Mouse (Mus musculus) limb, embryonic 12.5 days (tissue): ENCODE results near the gene Tdp1. TPM values are rescaled to one million over a fixed set of nuclear protein-coding genes. Genes with fewer than 3 reads are reported as not detected.

Experiments used
- ATAC-seq: fragments of 200-750 bp; cut with Nextera tagmentation; 2 replicates; pipeline ENCODE4 v1.8.0; 2017; ENCODE audit warnings: low read depth, moderate TSS enrichment; ENCODE audit not compliant: insufficient number of reproducible peaks, insufficient read depth, low FRiP score, low TSS enrichment
- H3K27ac ChIP-seq: fragments of 300-500 bp; sonication (generic); 2 replicates; pipeline ENCODE4 v1.5.1; 2016; ENCODE audit warnings: mild to moderate bottlenecking, moderate library complexity
- H3K27me3 ChIP-seq: fragments of 300-500 bp; sonication (generic); 2 replicates; pipeline ENCODE4 v1.6.1; 2016; ENCODE audit warnings: mild to moderate bottlenecking, moderate library complexity
- H3K36me3 ChIP-seq: fragments of 300-500 bp; sonication (generic); 2 replicates; pipeline ENCODE4 v1.6.1; 2016; ENCODE audit warnings: mild to moderate bottlenecking, moderate library complexity
- H3K4me1 ChIP-seq: fragments of 300-500 bp; sonication (generic); replicated peaks from 2 replicates; pipeline ENCODE4 v1.6.1; 2016
- H3K4me2 ChIP-seq: fragments of 300-500 bp; sonication (generic); 2 replicates; pipeline ENCODE4 v1.6.1; 2016; ENCODE audit warnings: mild to moderate bottlenecking, moderate library complexity
- H3K4me3 ChIP-seq: fragments of 300-500 bp; sonication (generic); replicated peaks from 2 replicates; pipeline ENCODE4 v1.5.1; 2016; ENCODE audit warnings: mild to moderate bottlenecking
- H3K9ac ChIP-seq: fragments of 300-500 bp; sonication (generic); replicated peaks from 2 replicates; pipeline ENCODE4 v1.6.1; 2016; ENCODE audit warnings: mild to moderate bottlenecking, moderate library complexity
- H3K9me3 ChIP-seq: fragments of 300-500 bp; sonication (generic); 2 replicates; pipeline ENCODE4 v1.6.1; 2016; ENCODE audit warnings: mild to moderate bottlenecking, moderate library complexity
- WGBS: fragments of 180-500 bp; shearing (Covaris S2); methylation state at CpG from one replicate; pipeline ENCODE4 v1.1.7; 2016; 5-methylcytosine and 5-hydroxymethylcytosine counted together
- polyA plus RNA-seq: library from polyadenylated mRNA; unstranded; fragments of >200 nt; fragmentation: Nextera tagmentation; extraction: Ambion mirVana; gene quantifications from 2 replicates; pipeline ENCODE4 v1.2.1, GENCODE M21; 2016

The Tdp1 gene
- polyA plus RNA-seq, 1 experiment from 2014 or later = 61.9 TPM

GRCm38 (mm10) chr12:99928311-99928710, 44.0 kb downstream of the Tdp1 start:
- H3K9ac ChIP-seq = no peak overlapping the region
- H3K27ac ChIP-seq = no peak overlapping the region
- no peaks in the 10 kb centered on the region for H3K9me3 ChIP-seq
- no peaks in the 10 kb centered on the region for H3K27me3 ChIP-seq
- no peaks in the 10 kb centered on the region for H3K4me1 ChIP-seq
- no peak for ATAC-seq
- peaks cover 40% of the 10 kb centered on the region; the same call in 1 of the 2 replicates for H3K36me3 ChIP-seq
- H3K4me2 ChIP-seq = no peak overlapping the region
- WGBS = 94% methylated on average over 7 of the region's 7 CpGs
- no peak overlapping the region for H3K4me3 ChIP-seq

DNA sequence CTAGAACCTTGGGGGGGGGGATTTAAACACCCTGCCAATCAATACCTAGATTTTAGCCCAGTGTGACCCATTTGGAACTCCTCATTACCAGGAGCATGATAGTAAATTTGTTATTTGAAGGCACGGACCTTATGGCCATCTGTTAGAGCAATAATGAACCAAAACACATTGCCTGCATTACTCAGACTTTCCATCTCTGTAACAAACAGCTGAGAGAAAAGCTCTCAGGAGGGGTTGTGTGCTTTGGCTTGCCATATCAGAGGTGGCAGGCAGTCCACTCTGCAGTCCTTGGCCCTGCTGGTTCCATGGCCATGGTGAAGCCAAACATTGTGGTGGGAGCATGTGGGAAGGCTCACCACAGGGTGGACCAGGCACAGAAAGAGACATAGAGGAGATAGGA, 44.8 kb downstream of the Tdp1 start:
- no peak overlapping the region for H3K27ac ChIP-seq
- H3K36me3 ChIP-seq = peaks cover 42% of the 10 kb centered on the region

DNA sequence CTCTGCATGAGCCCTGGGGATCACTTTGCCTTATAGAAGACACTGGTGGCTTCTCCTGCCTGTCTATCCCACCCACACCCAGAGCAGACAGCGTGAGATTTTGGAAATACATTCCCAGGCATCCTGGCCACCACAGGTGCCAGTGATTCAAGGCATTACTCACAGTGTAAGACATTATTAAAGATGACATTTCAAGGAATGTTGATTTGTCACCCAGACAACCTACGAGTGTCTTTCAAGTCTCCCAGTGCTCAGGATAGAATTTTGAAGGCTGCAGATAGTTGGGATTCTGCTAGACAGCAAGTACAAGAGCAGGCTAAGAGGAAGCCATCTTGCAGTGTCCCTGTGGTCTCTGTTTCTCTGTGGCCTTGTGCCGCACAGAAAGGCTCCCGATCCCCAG, 47.9 kb downstream of the Tdp1 start:
- no peak for ATAC-seq
- Histone ChIP-seq H3K27ac (no peak overlapping the region), H3K4me1 (no peaks in the 10 kb centered on the region), H3K9ac (no peak overlapping the region), H3K36me3 (peaks cover 56% of the 10 kb centered on the region), H3K27me3 (no peaks in the 10 kb centered on the region), H3K9me3 (no peaks in the 10 kb centered on the region), H3K4me2 (no peak overlapping the region), H3K4me3 (no peak overlapping the region)
- 88% methylated on average over 4 of the region's 4 CpGs for WGBS

More for the DNA sequence above, 44.8 kb downstream of the Tdp1 start:
- WGBS = 57% methylated on average over 1 of the region's 1 CpGs
- no peak; the same call in 1 of the 2 replicates for ATAC-seq
- Histone ChIP-seq H3K9ac (no peak overlapping the region), H3K9me3 (no peaks in the 10 kb centered on the region), H3K4me1 (no peaks in the 10 kb centered on the region), H3K4me3 (no peak overlapping the region), H3K4me2 (no peak overlapping the region), H3K27me3 (no peaks in the 10 kb centered on the region)

GRCm38 (mm10) chr12:99933630-99934029, 49.3 kb downstream of the Tdp1 start:
- Histone ChIP-seq H3K27me3 (no peaks in the 10 kb centered on the region), H3K4me2 (no peak overlapping the region), H3K4me1 (no peaks in the 10 kb centered on the region), H3K27ac (no peak overlapping the region), H3K4me3 (no peak overlapping the region), H3K9me3 (no peaks in the 10 kb centered on the region), H3K36me3 (peaks cover 52% of the 10 kb centered on the region), H3K9ac (no peak overlapping the region)
- 93% methylated on average over 3 of the region's 3 CpGs for WGBS
- ATAC-seq = no peak

GRCm38 (mm10) chr12:99935403-99935802, 51.1 kb downstream of the Tdp1 start:
- no peaks in the 10 kb centered on the region for H3K27me3 ChIP-seq
- no peaks in the 10 kb centered on the region for H3K9me3 ChIP-seq
- ATAC-seq = no peak
- 90% methylated on average over 8 of the region's 8 CpGs for WGBS
- H3K36me3 ChIP-seq = peaks cover 54% of the 10 kb centered on the region
- no peaks in the 10 kb centered on the region for H3K4me1 ChIP-seq
- no peak overlapping the region for H3K9ac ChIP-seq
- H3K4me3 ChIP-seq = no peak overlapping the region
- H3K27ac ChIP-seq = no peak overlapping the region
- no peak overlapping the region for H3K4me2 ChIP-seq

DNA sequence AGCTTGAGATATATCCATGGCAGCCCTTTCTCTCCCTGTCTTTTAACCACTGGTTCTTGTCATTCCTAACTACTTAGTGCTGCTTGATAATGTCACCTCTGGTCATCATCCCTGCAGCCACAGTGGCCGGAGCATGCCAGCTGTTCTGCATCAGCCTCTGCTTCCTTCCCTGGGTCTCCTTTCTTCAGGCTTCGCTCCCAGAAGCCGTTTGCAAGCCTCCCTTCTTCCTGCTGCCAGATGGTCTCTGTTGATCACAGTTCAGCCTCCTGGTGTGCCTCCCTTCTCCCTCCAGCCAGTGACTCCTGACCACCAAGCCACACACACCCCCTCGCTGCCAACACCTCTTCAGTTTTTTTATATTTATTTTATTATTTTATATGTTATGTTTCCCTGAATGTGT, 54.2 kb downstream of the Tdp1 start:
- Histone ChIP-seq H3K4me2 (no peak overlapping the region), H3K4me1 (no peaks in the 10 kb centered on the region), H3K27ac (no peak overlapping the region), H3K9ac (no peak overlapping the region), H3K27me3 (no peaks in the 10 kb centered on the region), H3K9me3 (no peaks in the 10 kb centered on the region), H3K36me3 (peaks cover 57% of the 10 kb centered on the region), H3K4me3 (no peak overlapping the region)
- no peak for ATAC-seq
- 56% methylated on average over 4 of the region's 4 CpGs for WGBS

GRCm38 (mm10) chr12:99939179-99939578, 54.9 kb downstream of the Tdp1 start:
- Histone ChIP-seq H3K9me3 (no peaks in the 10 kb centered on the region), H3K4me3 (no peak overlapping the region), H3K27ac (no peak overlapping the region), H3K27me3 (no peaks in the 10 kb centered on the region), H3K4me2 (no peak overlapping the region), H3K36me3 (peaks cover 53% of the 10 kb centered on the region), H3K9ac (no peak overlapping the region), H3K4me1 (no peaks in the 10 kb centered on the region)
- 94% methylated on average over 6 of the region's 6 CpGs for WGBS
- no peak for ATAC-seq

GRCm38 (mm10) chr12:99940704-99941103, 56.4 kb downstream of the Tdp1 start:
- no peak for ATAC-seq
- H3K4me3 ChIP-seq = no peak overlapping the region
- H3K9me3 ChIP-seq = no peaks in the 10 kb centered on the region
- WGBS = 94% methylated on average over 7 of the region's 7 CpGs
- H3K4me2 ChIP-seq = no peak overlapping the region
- no peak overlapping the region for H3K27ac ChIP-seq
- no peak overlapping the region for H3K9ac ChIP-seq
- H3K27me3 ChIP-seq = no peaks in the 10 kb centered on the region
- peaks cover 46% of the 10 kb centered on the region for H3K36me3 ChIP-seq
- H3K4me1 ChIP-seq = no peaks in the 10 kb centered on the region

GRCm38 (mm10) chr12:99942441-99942840, 58.1 kb downstream of the Tdp1 start:
- H3K4me1 ChIP-seq = no peaks in the 10 kb centered on the region
- no peaks in the 10 kb centered on the region for H3K27me3 ChIP-seq
- peaks cover 44% of the 10 kb centered on the region for H3K36me3 ChIP-seq
- no peak overlapping the region for H3K4me2 ChIP-seq
- no peak for ATAC-seq
- 84% methylated on average over 8 of the region's 8 CpGs for WGBS
- H3K4me3 ChIP-seq = no peak overlapping the region
- no peak overlapping the region for H3K9ac ChIP-seq
- H3K9me3 ChIP-seq = no peaks in the 10 kb centered on the region
- no peak overlapping the region for H3K27ac ChIP-seq

- 54% methylated on average over 7 of the region's 7 CpGs for WGBS
- peaks cover 13% of the 10 kb centered on the region; the same call in 1 of the 2 replicates for H3K36me3 ChIP-seq
- no peak overlapping the region for H3K27ac ChIP-seq
- H3K27me3 ChIP-seq = no peaks in the 10 kb centered on the region
- H3K4me3 ChIP-seq = no peak overlapping the region
- no peaks in the 10 kb centered on the region for H3K4me1 ChIP-seq
- H3K4me2 ChIP-seq = no peak overlapping the region
- H3K9ac ChIP-seq = no peak overlapping the region
- no peaks in the 10 kb centered on the region for H3K9me3 ChIP-seq
- ATAC-seq = no peak
Observed at GRCm38 (mm10) chr12:99952928-99953327, 68.6 kb downstream of the Tdp1 start.

DNA sequence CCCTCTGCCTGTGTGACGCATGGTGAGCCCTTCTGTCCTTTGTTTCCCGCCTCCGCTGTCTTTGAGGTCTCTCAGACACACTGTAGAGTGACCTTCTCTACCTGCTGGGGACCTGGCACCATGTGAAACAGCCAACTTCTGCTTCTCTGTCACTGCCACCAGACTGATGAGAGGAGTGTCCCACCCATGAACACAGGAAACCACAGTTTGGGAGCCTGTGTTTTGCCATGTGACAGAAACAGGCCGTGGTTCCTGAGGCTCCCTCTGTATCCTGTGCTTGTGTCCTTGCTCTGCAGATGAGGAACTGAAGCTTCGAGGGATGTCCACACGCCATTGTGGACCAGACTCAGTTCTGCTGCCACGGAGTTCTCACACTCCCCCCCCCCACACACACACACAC, 72.1 kb downstream of the Tdp1 start:
- Histone ChIP-seq H3K4me2 (no peak overlapping the region), H3K9ac (no peak overlapping the region), H3K36me3 (peaks cover 13% of the 10 kb centered on the region; the same call in 1 of the 2 replicates), H3K27me3 (peaks cover 11% of the 10 kb centered on the region), H3K4me1 (no peaks in the 10 kb centered on the region), H3K9me3 (no peaks in the 10 kb centered on the region), H3K27ac (no peak overlapping the region), H3K4me3 (no peak overlapping the region)
- 81% methylated on average over 7 of the region's 7 CpGs for WGBS
- ATAC-seq = no peak
